Mouse (Mus musculus): ENCODE data around the gene Mipep. TPM values are rescaled to one million over a fixed set of nuclear protein-coding genes. Genes with fewer than 3 reads are reported as not detected.

Mipep gene
- polyA plus RNA-seq, 1 experiment from 2014 or later: 23.7 TPM

DNA sequence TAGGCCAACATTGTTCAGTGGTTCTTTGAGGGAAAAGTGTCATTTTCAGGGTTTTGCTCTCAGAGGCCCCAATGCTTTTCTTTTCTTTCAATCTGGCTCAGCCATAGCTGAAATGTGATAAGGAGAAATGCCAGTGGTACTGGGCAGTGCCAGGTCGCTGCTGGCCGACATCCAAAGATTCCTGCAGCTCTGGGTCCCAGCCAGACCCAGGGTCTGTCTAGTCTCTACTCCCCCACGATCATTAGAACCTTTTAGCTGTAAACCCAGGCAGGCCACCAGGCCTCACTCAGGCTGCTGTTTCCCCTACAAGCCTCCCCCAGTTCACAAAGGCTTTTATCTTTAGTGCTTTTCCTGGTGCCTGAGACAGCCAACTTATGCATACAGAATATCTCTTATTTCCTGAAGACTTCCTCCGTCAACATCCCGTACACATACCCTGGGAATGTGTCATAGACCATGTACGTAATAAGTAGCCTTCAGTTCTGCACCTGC, 42.8 kb upstream of the Mipep start:
- H3K27ac ChIP-seq: peak overlapping the region; percentile 62
- no peak overlapping the region for H3K4me3 ChIP-seq (replicated peaks)
- no peak overlapping the region for H3K4me2 ChIP-seq
- no peak overlapping the region for H3K9ac ChIP-seq (replicated peaks)
- H3K27me3 ChIP-seq: no peaks in the 10 kb centered on the region
- H3K4me1 ChIP-seq (replicated peaks): peaks cover 64% of the 10 kb centered on the region
- peaks cover 4% of the 10 kb centered on the region for H3K36me3 ChIP-seq
- ATAC-seq (ENCODE audit: insufficient number of reproducible peaks, insufficient read depth, low FRiP score, low TSS enrichment, low read depth): no peak
- 70% methylated on average over 6 of the region's 6 CpGs for WGBS
- H3K9me3 ChIP-seq: no peaks in the 10 kb centered on the region

- H3K4me2 ChIP-seq: no peak overlapping the region
- H3K36me3 ChIP-seq: peaks cover 10% of the 10 kb centered on the region
- no peaks in the 10 kb centered on the region for H3K27me3 ChIP-seq
- H3K9ac ChIP-seq (replicated peaks): no peak overlapping the region
- no peaks in the 10 kb centered on the region for H3K9me3 ChIP-seq
- no peak overlapping the region for H3K4me3 ChIP-seq (replicated peaks)
- peaks cover 42% of the 10 kb centered on the region for H3K4me1 ChIP-seq (replicated peaks)
- no peak overlapping the region for H3K27ac ChIP-seq
- no peak for ATAC-seq (ENCODE audit: insufficient number of reproducible peaks, insufficient read depth, low FRiP score, low TSS enrichment, low read depth)
- 74% methylated on average over 9 of the region's 9 CpGs for WGBS
Measured at GRCm38 (mm10) chr14:60743681-60744080, 40.7 kb upstream of the Mipep start.

DNA sequence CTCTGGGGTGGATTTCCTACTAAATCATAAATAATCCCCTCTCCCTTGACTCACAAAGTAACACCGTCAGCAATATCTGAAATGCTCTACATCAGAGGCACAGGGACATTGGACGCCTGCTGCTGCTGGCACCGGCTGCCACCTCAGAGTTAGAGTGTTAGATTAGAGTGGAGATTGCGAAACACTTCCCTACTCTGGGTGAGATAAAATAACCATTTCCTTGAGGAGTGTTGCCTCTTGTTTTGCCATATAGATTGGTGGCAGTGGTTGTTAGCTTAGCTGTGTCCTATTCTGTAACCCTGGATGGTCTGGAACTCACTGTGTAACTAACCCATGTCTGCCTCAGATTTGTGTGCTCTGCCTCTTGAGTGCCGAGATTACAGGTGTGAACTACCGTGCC, 39.2 kb upstream of the Mipep start:
- Histone ChIP-seq H3K36me3 (peaks cover 14% of the 10 kb centered on the region), H3K4me3 (replicated peaks) (no peak overlapping the region), H3K4me2 (no peak overlapping the region), H3K4me1 (replicated peaks) (peaks cover 27% of the 10 kb centered on the region), H3K9ac (replicated peaks) (no peak overlapping the region), H3K27me3 (no peaks in the 10 kb centered on the region), H3K27ac (0 out of 2 replicates have a peak overlapping the region, but pooled peaks have one; percentile 4), H3K9me3 (no peaks in the 10 kb centered on the region)
- 82% methylated on average over 6 of the region's 6 CpGs for WGBS
- ATAC-seq (ENCODE audit: insufficient number of reproducible peaks, insufficient read depth, low FRiP score, low TSS enrichment, low read depth): no peak

GRCm38 (mm10) chr14:60746141-60746540, 38.2 kb upstream of the Mipep start:
- no peak overlapping the region for H3K4me2 ChIP-seq
- no peak overlapping the region for H3K4me3 ChIP-seq (replicated peaks)
- no peak overlapping the region for H3K27ac ChIP-seq
- no peaks in the 10 kb centered on the region for H3K9me3 ChIP-seq
- H3K4me1 ChIP-seq (replicated peaks): peaks cover 23% of the 10 kb centered on the region
- no peak overlapping the region for H3K9ac ChIP-seq (replicated peaks)
- no peaks in the 10 kb centered on the region for H3K27me3 ChIP-seq
- no peak for ATAC-seq (ENCODE audit: insufficient number of reproducible peaks, insufficient read depth, low FRiP score, low TSS enrichment, low read depth)
- H3K36me3 ChIP-seq: peaks cover 14% of the 10 kb centered on the region
- 94% methylated on average over 10 of the region's 10 CpGs for WGBS

DNA sequence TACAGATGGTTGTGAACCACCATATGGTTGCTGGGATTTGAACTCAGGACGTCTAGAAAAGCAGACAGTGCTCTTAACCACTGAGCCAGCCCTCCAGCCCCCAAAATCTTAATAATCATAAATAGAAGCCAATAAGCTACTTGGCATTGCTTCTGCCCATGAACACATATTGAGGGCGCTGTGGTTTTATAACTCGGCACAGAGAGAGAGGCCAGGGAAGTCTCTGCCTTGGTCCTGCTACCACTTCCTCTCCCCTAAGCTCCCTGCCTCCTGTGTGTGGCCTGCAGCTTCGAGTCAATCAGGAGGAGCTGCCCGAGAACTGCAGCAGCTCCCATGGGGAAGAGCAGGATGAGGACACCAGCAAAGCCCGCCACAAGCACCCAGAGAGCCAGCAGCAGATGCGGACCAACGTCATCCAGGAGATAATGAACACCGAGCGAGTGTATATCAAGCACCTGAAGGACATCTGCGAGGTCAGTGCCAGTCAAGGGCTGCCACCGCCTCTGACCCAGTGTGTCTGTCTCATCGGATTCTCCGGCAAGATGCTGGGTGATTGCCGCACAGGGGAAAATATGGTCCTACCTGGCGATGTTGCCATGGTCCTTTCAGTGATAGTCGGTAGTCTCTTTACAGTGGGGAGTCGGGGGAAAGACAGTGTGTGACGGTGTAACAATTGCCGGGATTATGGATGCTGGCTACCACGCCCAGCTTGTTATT, 37.1 kb upstream of the Mipep start:
- Histone ChIP-seq H3K4me3 (replicated peaks) (no peak overlapping the region), H3K4me1 (replicated peaks) (peaks cover 12% of the 10 kb centered on the region), H3K4me2 (no peak overlapping the region), H3K36me3 (peaks cover 20% of the 10 kb centered on the region), H3K9ac (replicated peaks) (no peak overlapping the region), H3K9me3 (no peaks in the 10 kb centered on the region), H3K27ac (no peak overlapping the region), H3K27me3 (no peaks in the 10 kb centered on the region)
- WGBS: 89% methylated on average over 21 of the region's 21 CpGs
- ATAC-seq (ENCODE audit: insufficient number of reproducible peaks, insufficient read depth, low FRiP score, low TSS enrichment, low read depth): no peak

DNA sequence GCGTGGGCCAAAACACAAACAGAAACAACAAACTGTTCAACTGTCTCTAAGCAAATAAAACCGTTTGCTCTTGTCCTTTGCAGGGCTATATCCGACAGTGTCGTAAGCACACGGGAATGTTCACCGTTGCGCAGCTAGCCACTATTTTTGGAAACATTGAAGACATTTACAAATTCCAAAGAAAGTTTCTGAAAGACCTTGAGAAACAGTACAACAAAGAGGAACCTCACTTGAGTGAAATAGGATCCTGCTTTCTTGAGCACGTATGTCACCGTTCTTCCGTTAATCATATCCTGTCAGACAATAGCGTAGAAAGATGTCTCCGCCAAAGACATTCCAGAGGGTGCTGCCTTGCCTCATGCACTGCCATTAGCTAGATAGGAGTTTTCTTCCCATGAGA, 34.5 kb upstream of the Mipep start:
- no peak for ATAC-seq (ENCODE audit: insufficient number of reproducible peaks, insufficient read depth, low FRiP score, low TSS enrichment, low read depth)
- 86% methylated on average over 12 of the region's 12 CpGs for WGBS

GRCm38 (mm10) chr14:60751581-60751980, 32.8 kb upstream of the Mipep start:
- WGBS: 92% methylated on average over 16 of the region's 16 CpGs
- Histone ChIP-seq H3K9ac (replicated peaks) (no peak overlapping the region), H3K4me2 (no peak overlapping the region), H3K27me3 (no peaks in the 10 kb centered on the region), H3K4me1 (replicated peaks) (no peaks in the 10 kb centered on the region), H3K4me3 (replicated peaks) (no peak overlapping the region), H3K27ac (no peak overlapping the region), H3K36me3 (peaks cover 33% of the 10 kb centered on the region), H3K9me3 (no peaks in the 10 kb centered on the region)
- no peak; the same call in 1 of the 2 replicates for ATAC-seq (ENCODE audit: insufficient number of reproducible peaks, insufficient read depth, low FRiP score, low TSS enrichment, low read depth)

More for the DNA sequence above, 34.5 kb upstream of the Mipep start:
- 0 out of 2 replicates have a peak, but pooled peaks cover 3% of the 10 kb centered on the region for H3K4me1 ChIP-seq (replicated peaks)
- H3K9ac ChIP-seq (replicated peaks): no peak overlapping the region
- H3K4me3 ChIP-seq (replicated peaks): no peak overlapping the region
- H3K9me3 ChIP-seq: no peaks in the 10 kb centered on the region
- H3K4me2 ChIP-seq: no peak overlapping the region
- peaks cover 31% of the 10 kb centered on the region for H3K36me3 ChIP-seq
- no peaks in the 10 kb centered on the region for H3K27me3 ChIP-seq
- no peak overlapping the region for H3K27ac ChIP-seq

DNA sequence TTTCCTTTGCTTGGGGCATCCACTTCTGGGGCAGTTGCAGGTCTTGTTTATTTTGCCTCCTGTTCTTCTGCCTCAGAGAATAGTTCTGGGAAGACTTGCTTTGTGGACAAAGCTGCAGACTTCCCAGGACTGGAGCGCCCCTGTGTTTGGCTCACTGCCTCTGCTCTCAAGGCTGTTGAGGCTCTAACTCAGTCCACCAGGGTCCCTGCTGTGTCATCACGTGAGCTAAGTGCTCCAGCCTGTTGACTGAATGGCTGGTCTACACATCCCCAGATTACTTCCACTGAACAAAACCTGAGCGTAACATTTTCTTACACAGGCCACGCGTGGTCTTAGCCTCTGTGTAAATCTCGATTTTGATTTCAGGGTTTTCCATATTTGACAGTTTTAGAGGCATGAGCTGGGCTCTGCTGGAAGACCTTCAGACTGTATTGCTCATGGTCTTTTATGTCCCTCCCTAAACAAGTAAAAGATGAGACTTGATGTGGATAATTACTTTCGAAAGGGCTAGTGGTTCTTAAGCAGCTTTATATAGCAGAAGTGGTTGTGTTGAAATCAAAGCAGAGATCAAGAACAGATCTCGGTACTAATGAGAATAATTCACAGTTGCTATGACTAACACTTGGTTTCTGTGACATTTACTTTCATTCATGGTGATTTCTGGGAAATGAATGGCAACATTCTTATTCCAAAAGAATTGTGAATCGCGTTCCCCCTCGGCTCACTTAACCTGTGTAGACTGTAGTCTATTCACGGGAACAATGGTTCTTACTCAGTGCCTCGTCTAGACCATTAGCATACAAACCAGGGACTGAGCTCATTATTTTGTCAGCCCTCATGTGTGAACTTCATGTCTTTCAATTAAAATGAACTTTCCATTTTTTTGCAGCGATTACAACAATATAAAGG, 31.2 kb upstream of the Mipep start:
- H3K4me1 ChIP-seq (replicated peaks): no peaks in the 10 kb centered on the region
- no peak overlapping the region for H3K27ac ChIP-seq
- 87% methylated on average over 14 of the region's 14 CpGs for WGBS
- no peak for ATAC-seq (ENCODE audit: insufficient number of reproducible peaks, insufficient read depth, low FRiP score, low TSS enrichment, low read depth)
- no peak overlapping the region for H3K4me2 ChIP-seq
- H3K9me3 ChIP-seq: no peaks in the 10 kb centered on the region
- H3K27me3 ChIP-seq: no peaks in the 10 kb centered on the region
- no peak overlapping the region for H3K4me3 ChIP-seq (replicated peaks)
- no peak overlapping the region for H3K9ac ChIP-seq (replicated peaks)
- peaks cover 34% of the 10 kb centered on the region for H3K36me3 ChIP-seq

- H3K4me2 ChIP-seq: no peak overlapping the region
- H3K27ac ChIP-seq: no peak overlapping the region
- no peaks in the 10 kb centered on the region for H3K4me1 ChIP-seq (replicated peaks)
- no peaks in the 10 kb centered on the region for H3K27me3 ChIP-seq
- no peak overlapping the region for H3K4me3 ChIP-seq (replicated peaks)
- H3K36me3 ChIP-seq: peaks cover 34% of the 10 kb centered on the region
- 95% methylated on average over 10 of the region's 10 CpGs for WGBS
- H3K9me3 ChIP-seq: no peaks in the 10 kb centered on the region
- H3K9ac ChIP-seq (replicated peaks): no peak overlapping the region
- ATAC-seq (ENCODE audit: insufficient number of reproducible peaks, insufficient read depth, low FRiP score, low TSS enrichment, low read depth): no peak
Measured at GRCm38 (mm10) chr14:60753801-60754126, 30.6 kb upstream of the Mipep start.

DNA sequence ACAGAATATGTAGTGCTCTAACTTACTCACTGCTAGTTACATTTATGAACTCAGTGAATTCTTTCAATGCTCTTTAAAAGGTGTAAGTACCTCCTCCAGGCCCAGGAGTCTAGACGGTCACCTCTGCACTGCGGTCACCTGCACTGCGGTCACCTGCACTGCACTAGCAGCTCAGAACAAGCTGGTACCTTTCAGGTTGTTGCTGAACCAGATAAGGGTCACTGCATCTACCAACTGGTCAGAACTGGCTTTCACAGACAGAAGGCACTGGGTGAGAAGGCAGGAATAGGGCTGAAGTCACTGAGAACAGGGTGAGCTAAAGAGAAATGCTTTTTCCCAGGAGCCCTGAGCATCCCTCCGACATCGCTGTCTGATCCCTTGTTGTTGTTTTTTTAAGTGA, 29.7 kb upstream of the Mipep start:
- no peak overlapping the region for H3K4me2 ChIP-seq
- no peak overlapping the region for H3K27ac ChIP-seq
- no peak overlapping the region for H3K4me3 ChIP-seq (replicated peaks)
- 98% methylated on average over 5 of the region's 5 CpGs for WGBS
- H3K4me1 ChIP-seq (replicated peaks): no peaks in the 10 kb centered on the region
- no peaks in the 10 kb centered on the region for H3K27me3 ChIP-seq
- H3K9me3 ChIP-seq: no peaks in the 10 kb centered on the region
- no peak overlapping the region for H3K9ac ChIP-seq (replicated peaks)
- H3K36me3 ChIP-seq: peaks cover 30% of the 10 kb centered on the region
- ATAC-seq (ENCODE audit: insufficient number of reproducible peaks, insufficient read depth, low FRiP score, low TSS enrichment, low read depth): no peak

DNA sequence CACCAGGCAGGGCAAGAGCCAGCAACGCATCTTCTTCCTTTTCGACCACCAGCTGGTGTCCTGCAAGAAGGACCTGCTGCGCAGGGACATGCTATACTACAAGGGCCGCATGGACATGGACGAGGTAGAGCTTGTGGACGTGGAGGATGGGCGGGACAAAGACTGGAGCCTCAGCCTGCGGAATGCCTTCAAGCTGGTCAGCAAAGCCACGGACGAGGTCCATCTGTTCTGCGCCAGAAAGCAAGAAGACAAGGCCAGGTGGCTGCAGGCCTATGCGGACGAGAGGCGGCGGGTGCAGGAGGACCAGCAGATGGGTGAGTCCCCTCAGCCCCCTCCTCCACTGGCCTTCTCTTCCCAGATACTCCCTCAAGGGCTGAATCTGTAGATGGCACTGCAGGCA, 28.1 kb upstream of the Mipep start:
- no peaks in the 10 kb centered on the region for H3K27me3 ChIP-seq
- H3K4me1 ChIP-seq (replicated peaks): no peaks in the 10 kb centered on the region
- no peaks in the 10 kb centered on the region for H3K9me3 ChIP-seq
- no peak overlapping the region for H3K4me2 ChIP-seq
- peaks cover 35% of the 10 kb centered on the region for H3K36me3 ChIP-seq
- no peak overlapping the region for H3K4me3 ChIP-seq (replicated peaks)
- H3K9ac ChIP-seq (replicated peaks): no peak overlapping the region
- WGBS: 91% methylated on average over 15 of the region's 15 CpGs
- no peak for ATAC-seq (ENCODE audit: insufficient number of reproducible peaks, insufficient read depth, low FRiP score, low TSS enrichment, low read depth)
- no peak overlapping the region for H3K27ac ChIP-seq
